In genomic region chr9:73044146-73045079, GRCm38 (mm10) we compare ENCODE assay signal across 8 mouse cellular contexts. TPM values are rescaled to one million over a fixed set of nuclear protein-coding genes. Genes with fewer than 3 reads are reported as not detected.
DNase-seq lines count a peak whose midpoint lies in the region; ATAC-seq lines count a peak whose summit lies in the region.

TSS of gene Rab27a (plus strand) at chr9:73044854.

- peaks cover 40% of the 10 kb centered on the region for H3K4me1 ChIP-seq in forebrain, embryonic 10.5 days
- peaks cover 26% of the 10 kb centered on the region for H3K4me1 ChIP-seq in heart, embryonic 15.5 days (replicated peaks)
- H3K4me1 ChIP-seq in liver, embryonic 13.5 days (replicated peaks) = peaks cover 34% of the 10 kb centered on the region
- H3K4me1 ChIP-seq in stomach, embryonic 14.5 days (ENCODE audit: control insufficient read depth, insufficient read depth, low read length) = peaks cover 18% of the 10 kb centered on the region; the same call in 1 of the 2 replicates

- peak within 1 kb of the TSS; percentile 86 for H3K4me2 ChIP-seq in heart, embryonic 15.5 days
- H3K4me2 ChIP-seq in liver, embryonic 13.5 days = peak within 1 kb of the TSS; percentile 84
- H3K4me2 ChIP-seq in stomach, embryonic 14.5 days (replicated peaks; ENCODE audit: low read depth, low read length) = peak within 1 kb of the TSS; percentile 89

- H3K27me3 ChIP-seq in forebrain, embryonic 10.5 days (ENCODE audit: poor library complexity, severe bottlenecking) = peaks cover 33% of the 10 kb centered on the region
- no peaks in the 10 kb centered on the region for H3K27me3 ChIP-seq in heart, embryonic 15.5 days
- no peaks in the 10 kb centered on the region for H3K27me3 ChIP-seq in liver, embryonic 13.5 days
- H3K27me3 ChIP-seq in stomach, embryonic 14.5 days (ENCODE audit: control insufficient read depth, insufficient read depth, low read length) = no peaks in the 10 kb centered on the region

- H3K9ac ChIP-seq in heart, embryonic 15.5 days = peak within 1 kb of the TSS; percentile 43
- peak within 1 kb of the TSS; percentile 66 for H3K9ac ChIP-seq in liver, embryonic 13.5 days
- peak within 1 kb of the TSS; percentile 36; the same call in 1 of the 2 replicates for H3K9ac ChIP-seq in stomach, embryonic 14.5 days (replicated peaks; ENCODE audit: low read depth, low read length)

- peak within 1 kb of the TSS; percentile 65 for H3K27ac ChIP-seq in forebrain, embryonic 10.5 days
- peak within 1 kb of the TSS; percentile 38 for H3K27ac ChIP-seq in heart, embryonic 15.5 days
- H3K27ac ChIP-seq in liver, embryonic 13.5 days = 0 out of 2 replicates have a peak within 1 kb of the TSS, but pooled peaks have one; percentile 18
- peak within 1 kb of the TSS; percentile 44; the same call in 1 of the 2 replicates for H3K27ac ChIP-seq in stomach, embryonic 14.5 days (ENCODE audit: low read length)

- peak; percentile 84 to 89 for DNase-seq in CD8-positive naive resting alpha-beta T cell, adult 2 months (ENCODE audit: low read depth in 2 of 2, low spot score in 2 of 2)
- DNase-seq in c-Kit-positive CD71-negative TER-119-negative erythroid progenitor cells, embryonic 14.5 days (ENCODE audit: low read depth) = peak; percentile 84
- DNase-seq in forebrain, embryonic 10.5 days (ENCODE audit: extremely low spot score, low spot score) = peak; percentile 75
- peak; percentile 91 for DNase-seq in kidney, postnatal 14 days
- peak; percentile 70 for DNase-seq in liver, embryonic 13.5 days
- DNase-seq in natural killer cell, adult 2 months (ENCODE audit: low spot score in 2 of 2) = peak; percentile 87 to 89

- peak within 1 kb of the TSS; percentile 60 for H3K4me3 ChIP-seq in forebrain, embryonic 10.5 days
- H3K4me3 ChIP-seq in heart, embryonic 15.5 days = peak within 1 kb of the TSS; percentile 56
- peak within 1 kb of the TSS; percentile 61 for H3K4me3 ChIP-seq in liver, embryonic 13.5 days (replicated peaks)
- H3K4me3 ChIP-seq in stomach, embryonic 14.5 days (ENCODE audit: low read depth, low read length) = peak within 1 kb of the TSS; percentile 47

- no peaks in the 10 kb centered on the region for H3K9me3 ChIP-seq in forebrain, embryonic 10.5 days
- H3K9me3 ChIP-seq in heart, embryonic 15.5 days (replicated peaks) = no peaks in the 10 kb centered on the region
- no peaks in the 10 kb centered on the region for H3K9me3 ChIP-seq in liver, embryonic 13.5 days (replicated peaks)
- H3K9me3 ChIP-seq in stomach, embryonic 14.5 days (ENCODE audit: control insufficient read depth, low read depth, low read length) = no peaks in the 10 kb centered on the region

- ATAC-seq in heart, embryonic 15.5 days (replicated peaks; ENCODE audit: insufficient number of reproducible peaks, insufficient read depth, low FRiP score, low read depth) = peak; percentile 68
- ATAC-seq in liver, embryonic 13.5 days (ENCODE audit: low read depth) = peak; percentile 64
- peak; percentile 67 for ATAC-seq in stomach, embryonic 14.5 days (ENCODE audit: insufficient number of reproducible peaks, insufficient read depth, low FRiP score, low read depth)

- 1% methylated on average over 41 of the region's 41 CpGs for WGBS in forebrain, embryonic 10.5 days
- WGBS in heart, embryonic 15.5 days = 2% methylated on average over 41 of the region's 41 CpGs
- under 1% methylated on average over 41 of the region's 41 CpGs for WGBS in liver, embryonic 13.5 days (ENCODE audit: insufficient replicate concordance)
- under 1% methylated on average over 41 of the region's 41 CpGs for WGBS in stomach, embryonic 14.5 days

- H3K36me3 ChIP-seq in forebrain, embryonic 10.5 days (replicated peaks) = no peaks in the 10 kb centered on the region
- H3K36me3 ChIP-seq in heart, embryonic 15.5 days = no peaks in the 10 kb centered on the region
- no peaks in the 10 kb centered on the region for H3K36me3 ChIP-seq in liver, embryonic 13.5 days
- no peaks in the 10 kb centered on the region for H3K36me3 ChIP-seq in stomach, embryonic 14.5 days (ENCODE audit: control insufficient read depth, insufficient read depth, low read length)

RNA-seq across cellular contexts. Expression of gene Rab27a, which starts in this region (rescaled TPM):
- polyA plus RNA-seq in forebrain, embryonic 10.5 days (2016; fragmentation: Nextera tagmentation; extraction: Ambion mirVana) = 3.1 and 3.4 TPM in 2 replicates
- 3.7 and 7.8 TPM in 2 replicates for polyA plus RNA-seq in heart, embryonic 15.5 days (2015; fragmentation: Nextera tagmentation; extraction: Ambion mirVana)
- 4.5 and 4.9 TPM in 2 replicates for polyA plus RNA-seq in liver, embryonic 13.5 days (2015; fragmentation: Nextera tagmentation; extraction: Ambion mirVana)
- polyA plus RNA-seq in stomach, embryonic 14.5 days (2014; fragmentation: Nextera tagmentation; extraction: Ambion mirVana) = 5.0 and 5.4 TPM in 2 replicates

Comparison
In these comparisons a context has a peak if more than half of its experiments do, and no peak if none do; other contexts are left out.
1. Peak in every context shown above with its lines: DNase-seq, ATAC-seq, H3K4me3 ChIP-seq and H3K27ac ChIP-seq.